Mouse (Mus musculus) hindbrain, embryonic 16.5 days (tissue): Measurements from ENCODE around the gene Nub1. TPM values are rescaled to one million over a fixed set of nuclear protein-coding genes. Genes with fewer than 3 reads are reported as not detected.

Source experiments
- polyA plus RNA-seq: library from polyadenylated mRNA; unstranded; fragments of >200 nt; fragmentation: Nextera tagmentation; extraction: Ambion mirVana; gene quantifications from 2 replicates; pipeline ENCODE4 v1.2.1, GENCODE M21; 2015

Nub1 gene
- polyA plus RNA-seq, 1 experiment from 2014 or later = 48.8 TPM

Other genes with a start within 250 kb of the Nub1 start
- gene Fastk, start 240.2 kb upstream of the Nub1 start, polyA plus RNA-seq = 106 and 107 TPM in 2 replicates
- gene Tmub1, start 237.7 kb upstream of the Nub1 start, polyA plus RNA-seq = 61.7 and 63.1 TPM in 2 replicates
- gene Agap3, start 233.4 kb upstream of the Nub1 start, polyA plus RNA-seq = 46.4 and 47.7 TPM in 2 replicates
- 2.3 and 3.0 TPM in 2 replicates for gene Gbx1, start 158.3 kb upstream of the Nub1 start, polyA plus RNA-seq
- gene Asb10, start 144.6 kb upstream of the Nub1 start, polyA plus RNA-seq = 0.18 and 0.21 TPM in 2 replicates
- gene 4931409K22Rik, start 128.7 kb upstream of the Nub1 start, polyA plus RNA-seq = 0.13 and 0.15 TPM in 2 replicates
- 80.9 and 84.8 TPM in 2 replicates for gene Abcf2, start 108.1 kb upstream of the Nub1 start, polyA plus RNA-seq
- 20.6 and 21.9 TPM in 2 replicates for gene Chpf2, start 98.8 kb upstream of the Nub1 start, polyA plus RNA-seq
- gene Smarcd3, start 61.1 kb upstream of the Nub1 start, polyA plus RNA-seq = 128 and 133 TPM in 2 replicates
- gene Wdr86, start 45.2 kb downstream of the Nub1 start, polyA plus RNA-seq = 8.0 and 10.7 TPM in 2 replicates
- 1.3 and 1.6 TPM in 2 replicates for gene Crygn, start 72.5 kb downstream of the Nub1 start, polyA plus RNA-seq
- gene Rheb, start 157.1 kb downstream of the Nub1 start, polyA plus RNA-seq = 247 and 275 TPM in 2 replicates